Comparison of ENCODE assay signal across 7 mouse cellular contexts in the genomic region with DNA sequence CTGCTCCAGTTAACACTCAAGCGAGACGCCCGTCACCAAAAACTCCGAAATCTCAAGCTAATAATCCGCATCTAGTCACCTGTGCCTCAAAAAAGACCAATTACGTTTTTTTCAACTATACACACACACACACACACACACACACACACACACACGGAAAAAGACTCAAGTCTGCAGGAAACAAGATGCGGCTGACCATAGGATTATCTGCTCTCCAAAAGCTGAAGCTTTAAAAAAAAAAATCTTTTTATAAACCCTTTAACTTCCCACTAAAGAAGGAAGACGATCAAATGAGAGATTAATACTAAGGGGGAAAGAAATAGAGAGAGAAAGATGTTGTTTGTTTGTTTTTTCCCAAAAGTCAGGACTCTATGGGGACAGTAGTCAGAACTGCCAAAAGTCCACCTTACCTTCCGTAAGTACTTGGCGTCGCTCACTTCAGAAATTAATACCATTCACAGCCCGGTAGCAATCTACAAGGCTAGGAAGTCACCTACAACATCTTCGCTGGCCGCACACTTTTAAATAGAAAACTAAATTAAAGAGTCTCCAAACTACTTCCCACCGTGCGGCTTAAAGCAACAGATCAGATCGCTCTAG. TPM values are rescaled to one million over a fixed set of nuclear protein-coding genes. Genes with fewer than 3 reads are reported as not detected.
DNase-seq lines count a peak whose midpoint lies in the region; ATAC-seq lines count a peak whose summit lies in the region.

No protein-coding gene starts in this region.

- peak overlapping the region; percentile 57 for H3K4me3 ChIP-seq in lung, embryonic 15.5 days
- peak overlapping the region; percentile 45 for H3K4me3 ChIP-seq in embryonic facial prominence, embryonic 14.5 days (ENCODE audit: low read depth, low read length)
- peak overlapping the region; percentile 65 for H3K4me3 ChIP-seq in intestine, embryonic 16.5 days (ENCODE audit: low read length)
- H3K4me3 ChIP-seq in neural tube, embryonic 15.5 days (replicated peaks): peak overlapping the region; percentile 43

- no peaks in the 10 kb centered on the region for H3K9me3 ChIP-seq in lung, embryonic 15.5 days
- H3K9me3 ChIP-seq in embryonic facial prominence, embryonic 14.5 days (ENCODE audit: control insufficient read depth, low read length): no peaks in the 10 kb centered on the region
- no peaks in the 10 kb centered on the region for H3K9me3 ChIP-seq in intestine, embryonic 16.5 days (ENCODE audit: control insufficient read depth, low read length)
- H3K9me3 ChIP-seq in neural tube, embryonic 15.5 days (replicated peaks): no peaks in the 10 kb centered on the region

- H3K9ac ChIP-seq in lung, embryonic 15.5 days: peak overlapping the region; percentile 75
- peak overlapping the region; percentile 66 for H3K9ac ChIP-seq in embryonic facial prominence, embryonic 14.5 days (ENCODE audit: low read depth, low read length)
- peak overlapping the region; percentile 83 for H3K9ac ChIP-seq in intestine, embryonic 16.5 days (ENCODE audit: low read depth, low read length)
- no peak overlapping the region for H3K9ac ChIP-seq in neural tube, embryonic 15.5 days (replicated peaks)

- peaks cover 30% of the 10 kb centered on the region for H3K27me3 ChIP-seq in lung, embryonic 15.5 days
- H3K27me3 ChIP-seq in embryonic facial prominence, embryonic 14.5 days (replicated peaks; ENCODE audit: control insufficient read depth, insufficient read depth, low read length): peaks cover 12% of the 10 kb centered on the region; the same call in 1 of the 2 replicates
- H3K27me3 ChIP-seq in intestine, embryonic 16.5 days (replicated peaks; ENCODE audit: control insufficient read depth, insufficient read depth, low read length): peaks cover 9% of the 10 kb centered on the region; the same call in 1 of the 2 replicates
- peaks cover 40% of the 10 kb centered on the region for H3K27me3 ChIP-seq in neural tube, embryonic 15.5 days (replicated peaks)

- H3K27ac ChIP-seq in lung, embryonic 15.5 days: peak overlapping the region; percentile 99
- peak overlapping the region; percentile 78 for H3K27ac ChIP-seq in embryonic facial prominence, embryonic 14.5 days (replicated peaks; ENCODE audit: low read depth, low read length)
- H3K27ac ChIP-seq in intestine, embryonic 16.5 days (ENCODE audit: low read length): peak overlapping the region; percentile 98
- H3K27ac ChIP-seq in neural tube, embryonic 15.5 days (replicated peaks): no peak overlapping the region

- H3K36me3 ChIP-seq in lung, embryonic 15.5 days: no peaks in the 10 kb centered on the region
- no peaks in the 10 kb centered on the region for H3K36me3 ChIP-seq in embryonic facial prominence, embryonic 14.5 days (ENCODE audit: control insufficient read depth, insufficient read depth, low read length)
- H3K36me3 ChIP-seq in intestine, embryonic 16.5 days (ENCODE audit: control insufficient read depth, insufficient read depth, low read length): no peaks in the 10 kb centered on the region
- no peaks in the 10 kb centered on the region for H3K36me3 ChIP-seq in neural tube, embryonic 15.5 days

- peak overlapping the region; percentile 87 for H3K4me2 ChIP-seq in lung, embryonic 15.5 days
- peak overlapping the region; percentile 72 for H3K4me2 ChIP-seq in embryonic facial prominence, embryonic 14.5 days (ENCODE audit: low read depth, low read length)
- peak overlapping the region; percentile 82 for H3K4me2 ChIP-seq in intestine, embryonic 16.5 days (ENCODE audit: low read depth, low read length)
- H3K4me2 ChIP-seq in neural tube, embryonic 15.5 days: peak overlapping the region; percentile 87

- peaks cover 7% of the 10 kb centered on the region for H3K4me1 ChIP-seq in lung, embryonic 15.5 days
- no peaks in the 10 kb centered on the region; the same call in 1 of the 2 replicates for H3K4me1 ChIP-seq in embryonic facial prominence, embryonic 14.5 days (ENCODE audit: control insufficient read depth, insufficient read depth, low read length)
- peaks cover 9% of the 10 kb centered on the region for H3K4me1 ChIP-seq in intestine, embryonic 16.5 days (ENCODE audit: control insufficient read depth, insufficient read depth, low read length)
- peaks cover 18% of the 10 kb centered on the region for H3K4me1 ChIP-seq in neural tube, embryonic 15.5 days

- DNase-seq in lung, postnatal 10 days: no peak
- DNase-seq in embryonic facial prominence, embryonic 14.5 days (ENCODE audit: low spot score): no peak
- no peak for DNase-seq in frontal cortex, postnatal 14 days (ENCODE audit: low spot score in 2 of 2)
- no peak for DNase-seq in cerebellum, adult 9-10 months

- no peak for ATAC-seq in lung, embryonic 15.5 days (ENCODE audit: borderline replicate concordance, extremely low read depth, low FRiP score, low TSS enrichment)
- no peak for ATAC-seq in embryonic facial prominence, embryonic 14.5 days (ENCODE audit: low read depth)
- ATAC-seq in intestine, embryonic 16.5 days: no peak
- ATAC-seq in neural tube, embryonic 15.5 days (ENCODE audit: low FRiP score): no peak

- 1% methylated on average over 18 of the region's 18 CpGs for WGBS in lung, embryonic 15.5 days
- 1% methylated on average over 18 of the region's 18 CpGs for WGBS in embryonic facial prominence, embryonic 14.5 days
- under 1% methylated on average over 18 of the region's 18 CpGs for WGBS in intestine, embryonic 16.5 days
- WGBS in neural tube, embryonic 15.5 days: 4% methylated on average over 15 of the region's 18 CpGs

RNA-seq across cellular contexts. Expression of gene Rbm47, which starts 22.7 kb away (rescaled TPM):
- 23.6 and 28.5 TPM in 2 replicates for polyA plus RNA-seq in lung, embryonic 15.5 days (2015; fragmentation: Nextera tagmentation; extraction: Ambion mirVana)
- 6.7 and 10.4 TPM in 2 replicates for polyA plus RNA-seq in embryonic facial prominence, embryonic 14.5 days (2014; fragmentation: Nextera tagmentation; extraction: Ambion mirVana)
- polyA plus RNA-seq in intestine, embryonic 16.5 days (2015; fragmentation: Nextera tagmentation; extraction: Ambion mirVana): 149 and 169 TPM in 2 replicates
- 1.2 and 9.9 TPM in 2 replicates for polyA plus RNA-seq in neural tube, embryonic 15.5 days (2015; fragmentation: Nextera tagmentation; extraction: Ambion mirVana)
